Mouse (Mus musculus) cortical plate, adult 2 months (tissue): ENCODE data around the gene Pfdn6.

Experiments
- CTCF ChIP-seq: fragments of 200-500 bp; IDR thresholded peaks from 2 replicates; pipeline ENCODE4 v1.5.1; 2011; ENCODE audit warnings: mild to moderate bottlenecking, control low read depth, low read length; ENCODE audit not compliant: insufficient read depth; ENCODE audit errors: extremely low read depth
- POLR2A ChIP-seq: fragments of 200-500 bp; IDR thresholded peaks from 2 replicates; pipeline ENCODE4 v1.6.1; 2011; ENCODE audit warnings: mild to moderate bottlenecking, low read length, control low read depth; ENCODE audit not compliant: insufficient read depth; ENCODE audit errors: extremely low read depth

DNA sequence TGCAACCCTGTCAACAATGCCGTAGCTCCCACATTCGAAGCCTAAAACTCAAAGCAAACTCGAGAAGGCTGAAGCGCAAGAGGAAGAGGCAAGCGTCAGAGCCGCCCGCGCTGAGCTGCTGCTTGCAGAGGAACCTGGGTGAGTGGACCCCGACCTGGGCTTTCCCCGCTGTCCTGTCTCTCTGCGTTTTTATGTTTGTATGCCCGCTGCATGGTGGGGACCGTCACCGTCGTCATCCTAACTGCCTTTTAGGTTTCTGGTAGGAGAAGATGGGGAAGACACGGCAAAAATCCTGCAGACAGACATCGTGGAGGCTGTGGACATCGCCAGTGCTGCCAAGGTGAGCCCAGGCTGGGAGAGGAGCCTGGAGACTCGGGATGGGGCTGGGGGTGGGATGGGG lies 1.2 kb upstream of the Pfdn6 start:
- no peak for TF ChIP-seq POLR2A
- TF ChIP-seq CTCF, result no peak
